Mouse (Mus musculus): ENCODE results near the gene Smad3.

DNA sequence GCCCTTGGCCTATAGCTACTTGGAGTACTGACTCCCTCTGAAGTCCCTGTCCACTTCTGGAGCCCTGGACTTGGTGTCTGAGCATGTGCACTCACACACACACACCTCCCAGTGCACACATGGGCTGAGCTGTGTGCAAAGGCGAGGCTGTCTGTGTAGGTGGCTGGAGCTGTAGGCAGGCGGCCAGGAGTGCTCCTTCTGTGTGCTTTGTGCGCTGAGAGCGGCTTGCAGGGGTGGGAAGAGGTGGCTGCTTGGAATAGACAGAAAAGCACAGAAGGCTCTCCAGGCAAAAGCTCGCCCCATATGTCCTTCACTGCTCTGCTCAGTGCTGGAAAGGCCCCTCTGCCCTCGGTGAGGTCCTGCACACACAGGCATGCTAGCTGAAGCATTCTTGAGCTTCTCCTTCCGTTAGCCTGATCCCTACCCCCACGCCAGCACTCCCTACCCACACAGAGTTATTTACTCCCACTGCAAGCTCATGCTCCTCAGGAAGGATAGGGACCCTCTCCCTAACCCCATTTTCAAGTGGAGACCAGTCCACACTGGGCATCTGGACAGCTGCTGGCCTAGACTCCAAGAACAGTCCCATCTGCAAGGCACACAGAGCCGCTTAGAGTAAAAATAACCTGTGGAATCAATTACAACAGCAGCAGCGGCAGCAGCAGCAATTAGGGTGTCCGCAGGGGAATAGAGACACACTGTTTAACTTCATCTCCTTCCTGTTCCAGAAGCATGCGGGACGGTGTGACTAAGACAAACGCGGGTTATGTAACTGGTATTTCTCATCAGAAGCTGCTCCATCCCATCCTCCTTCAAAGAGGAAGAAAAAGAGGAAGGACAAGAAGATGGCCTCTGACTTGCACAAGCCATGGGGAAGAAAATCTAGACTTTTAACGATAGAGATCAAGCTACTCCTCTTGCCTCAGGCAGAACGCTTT lies 22.4 kb upstream of the Smad3 start:
- TF ChIP-seq UBTF (IDR thresholded peaks at IDR 0.05; ENCODE audit: low read depth, low read length) (no peak), CTCF (conservative IDR thresholded peaks at IDR 0.05 in 1 of 2, IDR thresholded peaks at IDR 0.05 in 1 of 2; ENCODE audit: low read depth in 2 of 2, low read length in 2 of 2) (no peak), KAT2A (IDR thresholded peaks at IDR 0.05; ENCODE audit: insufficient replicate concordance, low read length) (no peak), EP300 (IDR thresholded peaks at IDR 0.05; ENCODE audit: low read length) (no peak), GABPA (IDR thresholded peaks at IDR 0.05; ENCODE audit: insufficient replicate concordance, low read depth, low read length) (no peak), CHD2 (IDR thresholded peaks at IDR 0.05; ENCODE audit: low read length) (no peak), POLR2A (IDR thresholded peaks at IDR 0.05; ENCODE audit: low read depth, low read length) (no peak), MYC (IDR thresholded peaks at IDR 0.05; ENCODE audit: low read depth, low read length) (no peak), CHD1 (IDR thresholded peaks at IDR 0.05; ENCODE audit: low read depth, low read length) (no peak), JUND (conservative IDR thresholded peaks at IDR 0.05; ENCODE audit: low read depth, low read length) (no peak)

Measured in CH12.LX (cell line).